Mouse (Mus musculus): ENCODE results near the gene Myo1g. TPM values are rescaled to one million over a fixed set of nuclear protein-coding genes. Genes with fewer than 3 reads are reported as not detected.

Myo1g gene
- polyA plus RNA-seq, 1 experiment, result 0.77 TPM

DNA sequence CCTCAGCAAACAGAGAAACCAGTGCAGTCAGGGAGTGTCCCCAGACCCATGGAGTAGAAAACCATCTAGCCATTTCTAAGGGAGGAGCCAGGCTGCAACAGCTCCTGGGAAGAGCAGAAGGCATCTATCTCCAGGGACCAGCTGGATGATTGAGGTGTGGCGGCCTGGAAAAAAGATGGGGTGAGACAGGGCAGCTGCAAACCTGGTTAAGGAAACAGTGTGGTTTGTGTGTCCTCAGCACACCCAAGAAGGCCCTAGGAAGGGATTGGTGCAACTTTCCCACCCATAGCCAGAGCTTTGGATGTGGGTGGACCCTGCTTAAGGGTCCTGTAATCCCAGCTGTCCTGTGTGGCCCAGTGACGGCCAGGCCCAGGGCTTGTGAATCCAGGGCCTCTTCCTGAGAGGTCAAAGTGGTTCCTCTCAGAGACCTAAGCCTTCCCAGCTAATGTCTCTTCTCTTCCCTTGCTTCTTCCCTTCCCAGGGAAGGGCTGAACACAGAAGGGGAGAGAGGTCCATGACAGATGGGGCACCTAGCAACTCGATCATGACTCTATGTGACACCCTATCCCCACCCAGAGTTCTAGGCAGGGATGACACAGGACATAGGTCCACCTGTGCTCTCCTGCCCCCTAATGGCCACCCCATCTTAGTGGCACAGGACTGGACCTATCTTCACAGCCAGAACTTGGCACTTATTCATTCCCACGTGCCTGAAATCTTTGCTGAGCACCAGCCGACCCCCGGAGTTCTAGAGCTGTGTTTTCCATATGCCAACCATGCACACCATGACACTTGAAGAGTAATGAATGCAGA lies 30.9 kb downstream of the Myo1g start:
- H3K4me1 ChIP-seq (ENCODE audit: control insufficient read depth, insufficient read depth, low read length), result peaks cover 5% of the 10 kb centered on the region
- 21% methylated on average over 6 of the region's 6 CpGs for WGBS
- no peak overlapping the region for H3K27ac ChIP-seq (ENCODE audit: insufficient read depth, low read length)
- no peak overlapping the region for H3K4me3 ChIP-seq (replicated peaks; ENCODE audit: insufficient read depth, low read depth, low read length)
- peak; percentile 69 to 76 for DNase-seq
- TF ChIP-seq CTCF (IDR thresholded peaks at IDR 0.05; ENCODE audit: borderline replicate concordance, insufficient read depth, low read depth, low read length), result peak; percentile 84
- TF ChIP-seq POLR2A (IDR thresholded peaks at IDR 0.05; ENCODE audit: borderline replicate concordance, insufficient read depth, low read length), result no peak
- H3K27me3 ChIP-seq (ENCODE audit: control insufficient read depth, insufficient read depth, low read length), result no peaks in the 10 kb centered on the region

DNA sequence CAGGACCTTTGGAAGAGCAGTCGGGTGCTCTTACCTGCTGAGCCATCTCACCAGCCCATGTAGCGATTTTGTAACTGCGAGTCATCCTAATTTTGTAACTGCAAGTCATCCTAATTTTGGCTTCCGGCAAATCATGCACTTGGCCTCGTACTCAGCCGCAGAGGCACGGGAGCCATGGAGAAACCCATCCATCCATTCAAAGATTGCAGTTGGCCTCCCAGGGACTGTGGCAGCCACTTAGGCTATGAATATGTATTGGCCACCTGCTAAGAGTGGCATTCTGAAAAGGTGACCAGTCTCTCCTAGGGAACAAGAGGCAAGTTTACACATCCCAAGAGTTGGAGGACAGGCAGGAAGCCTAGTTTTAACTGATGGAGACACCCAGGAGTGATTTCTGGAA lies 31.5 kb downstream of the Myo1g start:
- Histone ChIP-seq H3K4me3 (replicated peaks; ENCODE audit: insufficient read depth, low read depth, low read length) (no peak overlapping the region), H3K4me1 (ENCODE audit: control insufficient read depth, insufficient read depth, low read length) (peaks cover 5% of the 10 kb centered on the region), H3K27ac (ENCODE audit: insufficient read depth, low read length) (no peak overlapping the region), H3K27me3 (ENCODE audit: control insufficient read depth, insufficient read depth, low read length) (no peaks in the 10 kb centered on the region)
- WGBS, result 61% methylated on average over 7 of the region's 7 CpGs
- DNase-seq, result peak in 1 of 2 experiments; percentile 28
- TF ChIP-seq CTCF (IDR thresholded peaks at IDR 0.05; ENCODE audit: borderline replicate concordance, insufficient read depth, low read depth, low read length) (no peak), POLR2A (IDR thresholded peaks at IDR 0.05; ENCODE audit: borderline replicate concordance, insufficient read depth, low read length) (no peak)

DNA sequence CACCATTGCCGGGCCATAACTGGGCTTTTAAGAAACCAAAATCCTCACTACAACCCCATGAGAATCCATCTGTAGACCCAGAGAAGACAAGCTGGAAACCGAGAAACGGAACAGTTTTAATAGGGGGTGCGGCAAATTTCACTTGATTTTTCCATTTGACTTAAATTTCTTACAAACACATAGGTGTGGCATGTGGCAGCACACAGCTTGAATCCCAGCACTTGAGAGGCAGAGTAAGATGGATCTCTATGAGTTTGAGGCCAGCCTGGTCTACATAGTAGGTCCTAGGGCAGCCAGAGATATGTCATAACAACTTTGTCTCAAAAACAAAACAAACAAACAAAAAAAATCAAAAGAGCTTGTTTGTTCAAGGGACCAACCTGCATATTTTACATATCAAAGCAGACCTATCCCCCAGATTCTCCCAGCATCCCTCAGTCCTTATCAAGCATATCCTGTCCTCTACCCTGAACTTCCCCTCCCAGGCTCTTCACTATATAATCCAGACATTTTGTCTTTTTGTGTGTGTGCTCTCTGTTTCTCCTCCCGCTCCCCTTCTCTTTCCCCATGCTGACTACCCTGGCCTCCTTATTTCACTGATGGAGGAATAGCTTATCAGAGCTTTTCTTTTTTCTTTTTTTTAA lies 32.6 kb downstream of the Myo1g start:
- no peak for TF ChIP-seq POLR2A (IDR thresholded peaks at IDR 0.05; ENCODE audit: borderline replicate concordance, insufficient read depth, low read length)
- no peak for TF ChIP-seq CTCF (IDR thresholded peaks at IDR 0.05; ENCODE audit: borderline replicate concordance, insufficient read depth, low read depth, low read length)
- WGBS, result 97% methylated on average over 5 of the region's 5 CpGs
- no peak overlapping the region for H3K4me3 ChIP-seq (replicated peaks; ENCODE audit: insufficient read depth, low read depth, low read length)
- no peaks in the 10 kb centered on the region for H3K27me3 ChIP-seq (ENCODE audit: control insufficient read depth, insufficient read depth, low read length)
- no peak overlapping the region for H3K27ac ChIP-seq (ENCODE audit: insufficient read depth, low read length)
- H3K4me1 ChIP-seq (ENCODE audit: control insufficient read depth, insufficient read depth, low read length), result peaks cover 5% of the 10 kb centered on the region
- DNase-seq, result no peak

DNA sequence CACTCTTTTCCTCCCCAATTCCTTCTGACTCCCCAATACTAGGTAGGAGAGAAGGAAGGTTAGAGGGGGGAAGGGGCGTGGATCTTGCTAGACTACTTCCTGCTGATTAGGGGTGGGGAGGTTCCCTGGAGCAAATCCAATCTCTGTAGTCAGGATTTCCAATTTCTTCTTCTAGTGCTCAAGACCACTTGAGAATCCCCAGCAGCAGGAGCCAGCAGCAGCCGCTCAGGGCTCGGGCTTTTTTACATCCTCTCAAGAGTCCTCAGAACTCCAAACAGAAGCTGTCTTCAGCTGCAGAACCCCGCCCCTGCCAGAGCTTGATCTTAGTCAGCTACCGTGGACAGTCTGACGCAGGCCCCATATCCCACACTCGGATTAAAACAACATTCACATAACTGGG lies 33.3 kb downstream of the Myo1g start:
- TF ChIP-seq POLR2A (IDR thresholded peaks at IDR 0.05; ENCODE audit: borderline replicate concordance, insufficient read depth, low read length) (no peak), CTCF (IDR thresholded peaks at IDR 0.05; ENCODE audit: borderline replicate concordance, insufficient read depth, low read depth, low read length) (no peak)
- no peak overlapping the region for H3K27ac ChIP-seq (ENCODE audit: insufficient read depth, low read length)
- no peak for DNase-seq
- 70% methylated on average over 7 of the region's 7 CpGs for WGBS
- H3K27me3 ChIP-seq (ENCODE audit: control insufficient read depth, insufficient read depth, low read length), result no peaks in the 10 kb centered on the region
- H3K4me3 ChIP-seq (replicated peaks; ENCODE audit: insufficient read depth, low read depth, low read length), result no peak overlapping the region
- peaks cover 10% of the 10 kb centered on the region for H3K4me1 ChIP-seq (ENCODE audit: control insufficient read depth, insufficient read depth, low read length)

DNA sequence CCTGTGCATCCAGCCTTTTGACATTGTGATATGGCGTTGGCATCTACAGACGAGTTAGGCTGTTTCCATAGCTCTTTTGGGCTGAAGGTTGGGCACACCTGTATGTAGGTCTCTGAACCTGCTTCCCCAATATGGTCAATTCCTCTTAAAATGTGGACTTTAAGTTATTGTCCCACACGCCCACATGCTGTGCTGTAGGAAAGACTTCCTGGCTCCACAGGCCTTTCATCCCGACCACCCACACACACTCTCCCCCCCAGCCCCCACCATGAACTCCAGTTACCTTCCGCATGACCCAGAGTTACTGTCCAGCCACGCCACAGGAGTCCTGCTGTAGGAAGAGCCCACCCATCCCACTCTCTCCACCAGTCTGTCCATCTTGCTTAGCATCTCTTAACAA lies 33.8 kb downstream of the Myo1g start:
- no peak overlapping the region for H3K27ac ChIP-seq (ENCODE audit: insufficient read depth, low read length)
- no peak overlapping the region for H3K4me3 ChIP-seq (replicated peaks; ENCODE audit: insufficient read depth, low read depth, low read length)
- WGBS, result 72% methylated on average over 6 of the region's 6 CpGs
- no peak for TF ChIP-seq CTCF (IDR thresholded peaks at IDR 0.05; ENCODE audit: borderline replicate concordance, insufficient read depth, low read depth, low read length)
- TF ChIP-seq POLR2A (IDR thresholded peaks at IDR 0.05; ENCODE audit: borderline replicate concordance, insufficient read depth, low read length), result no peak
- H3K27me3 ChIP-seq (ENCODE audit: control insufficient read depth, insufficient read depth, low read length), result no peaks in the 10 kb centered on the region
- peaks cover 15% of the 10 kb centered on the region for H3K4me1 ChIP-seq (ENCODE audit: control insufficient read depth, insufficient read depth, low read length)
- no peak for DNase-seq

DNA sequence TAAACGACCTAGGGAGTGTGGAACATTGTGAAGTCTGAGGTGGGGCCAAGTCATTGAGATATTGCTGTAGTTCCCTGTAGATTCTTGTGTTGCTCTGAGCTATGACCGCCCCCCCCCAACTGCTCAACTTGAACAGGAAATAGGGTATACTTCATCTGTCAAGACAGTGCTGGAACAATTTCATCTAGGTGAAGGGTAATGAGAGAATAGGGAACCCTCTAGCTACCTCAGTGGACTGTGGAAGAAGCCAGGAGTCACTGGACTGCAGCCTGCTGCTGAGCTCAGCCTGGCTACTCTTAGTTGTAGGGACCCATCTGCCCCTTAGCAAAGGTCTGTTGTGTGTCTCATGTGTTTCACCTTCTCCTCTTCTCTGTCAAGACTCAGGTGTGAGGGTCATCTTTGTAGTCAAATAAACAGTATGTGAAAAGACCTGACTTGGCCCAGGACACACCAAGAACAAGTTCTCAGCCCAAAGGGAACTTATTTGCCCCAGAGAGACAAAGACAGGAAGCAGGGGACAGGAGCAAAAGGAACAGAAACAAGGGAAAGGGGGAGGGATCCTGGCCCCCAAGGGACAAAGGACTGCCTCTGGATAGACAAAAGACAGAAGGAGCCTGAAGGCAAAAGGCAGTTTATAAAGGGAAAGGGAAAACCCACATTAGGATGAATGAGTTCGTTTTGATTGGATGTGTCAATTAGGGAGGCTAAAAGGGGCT lies 36.4 kb downstream of the Myo1g start:
- no peak overlapping the region for H3K4me3 ChIP-seq (replicated peaks; ENCODE audit: insufficient read depth, low read depth, low read length)
- 67% methylated on average over 3 of the region's 3 CpGs for WGBS
- TF ChIP-seq CTCF (IDR thresholded peaks at IDR 0.05; ENCODE audit: borderline replicate concordance, insufficient read depth, low read depth, low read length) (no peak), POLR2A (IDR thresholded peaks at IDR 0.05; ENCODE audit: borderline replicate concordance, insufficient read depth, low read length) (no peak)
- DNase-seq, result no peak
- H3K27me3 ChIP-seq (ENCODE audit: control insufficient read depth, insufficient read depth, low read length), result no peaks in the 10 kb centered on the region
- peaks cover 30% of the 10 kb centered on the region for H3K4me1 ChIP-seq (ENCODE audit: control insufficient read depth, insufficient read depth, low read length)
- H3K27ac ChIP-seq (ENCODE audit: insufficient read depth, low read length), result no peak overlapping the region

DNA sequence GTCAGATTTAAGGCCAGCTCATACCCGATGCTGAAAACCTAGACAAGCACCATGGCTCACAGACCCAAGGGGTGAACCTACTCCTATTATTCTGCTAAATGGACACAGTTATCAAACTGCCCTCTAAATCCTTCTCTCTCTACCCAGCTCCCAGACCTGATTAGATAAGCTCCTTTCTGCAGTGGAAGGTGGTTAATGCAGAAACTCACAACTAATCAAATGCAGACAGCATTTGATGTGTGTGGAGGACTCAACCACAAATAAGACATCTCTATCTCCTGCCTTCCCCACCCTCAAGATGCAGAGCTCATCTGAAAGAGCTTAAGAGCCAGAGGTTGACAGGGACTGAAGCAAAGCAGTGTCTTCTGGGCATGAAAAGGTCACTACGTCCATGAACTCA lies 37.7 kb downstream of the Myo1g start:
- 85% methylated on average over 2 of the region's 2 CpGs for WGBS
- TF ChIP-seq POLR2A (IDR thresholded peaks at IDR 0.05; ENCODE audit: borderline replicate concordance, insufficient read depth, low read length), result no peak
- no peak for TF ChIP-seq CTCF (IDR thresholded peaks at IDR 0.05; ENCODE audit: borderline replicate concordance, insufficient read depth, low read depth, low read length)
- H3K4me1 ChIP-seq (ENCODE audit: control insufficient read depth, insufficient read depth, low read length), result peaks cover 40% of the 10 kb centered on the region
- no peak overlapping the region for H3K4me3 ChIP-seq (replicated peaks; ENCODE audit: insufficient read depth, low read depth, low read length)
- H3K27me3 ChIP-seq (ENCODE audit: control insufficient read depth, insufficient read depth, low read length), result no peaks in the 10 kb centered on the region
- DNase-seq, result no peak
- no peak overlapping the region for H3K27ac ChIP-seq (ENCODE audit: insufficient read depth, low read length)

All from cerebellum, adult 2 months (tissue).